Mouse (Mus musculus) left cerebral cortex, postnatal 14 days (tissue): ENCODE data around the gene Cdk14. TPM values are rescaled to one million over a fixed set of nuclear protein-coding genes. Genes with fewer than 3 reads are reported as not detected.

Experiments
- microRNA-seq, 2 experiments: library from miRNA; unstranded; fragments of <30 nt; microRNA quantifications; one replicate each; pipeline ENCODE4 v1.2.0; 2022
- total RNA-seq, 2 experiments: library from RNA; stranded (reverse); gene quantifications; 2 replicates each; pipeline ENCODE4 v1.2.3; 2021

Cdk14 gene
- total RNA-seq, 2 experiments from 2014 or later = 159 to 167 TPM

Small RNA genes lying within 50 kb of the gene (microRNA-seq; reads per million reads assigned to microRNA genes)
- gene Gm25037 = 0 reads per million in 2 experiments
- 0 reads per million in 2 experiments for gene Gm44483

Other genes with a start within 250 kb of the Cdk14 start
- gene 1700015F17Rik, start 58.8 kb upstream of the Cdk14 start, total RNA-seq = 1 to 10 TPM in 1 of 2 experiments, not detected in 1; 1.2 TPM
- 10 to 100 TPM; 54.0 to 56.7 TPM for gene Cldn12, start 94.6 kb upstream of the Cdk14 start, total RNA-seq
- 10 to 100 TPM in 1 of 2 experiments, 1 to 10 TPM in 1; 9.0 to 10.8 TPM for gene Gtpbp10, start 139.2 kb upstream of the Cdk14 start, total RNA-seq
- 1 to 10 TPM in 1 of 2 experiments, under 1 TPM in 1; 0.53 to 1.1 TPM for gene Gm8773, start 153.5 kb upstream of the Cdk14 start, total RNA-seq
- gene Cfap69, start 243.9 kb upstream of the Cdk14 start, total RNA-seq = 10 to 100 TPM; 21.6 to 23.0 TPM